Mouse (Mus musculus): ENCODE measurements around the gene Cacng7.
A peak's percentile ranks its signal among the peaks of the same experiment; 100 is the strongest.
"Not testable (repeated sequence)": the region's sequence is repeated elsewhere in the genome, so short reads cannot be mapped to it uniquely, and the experiment has no call there.

Cacng7 gene

DNA sequence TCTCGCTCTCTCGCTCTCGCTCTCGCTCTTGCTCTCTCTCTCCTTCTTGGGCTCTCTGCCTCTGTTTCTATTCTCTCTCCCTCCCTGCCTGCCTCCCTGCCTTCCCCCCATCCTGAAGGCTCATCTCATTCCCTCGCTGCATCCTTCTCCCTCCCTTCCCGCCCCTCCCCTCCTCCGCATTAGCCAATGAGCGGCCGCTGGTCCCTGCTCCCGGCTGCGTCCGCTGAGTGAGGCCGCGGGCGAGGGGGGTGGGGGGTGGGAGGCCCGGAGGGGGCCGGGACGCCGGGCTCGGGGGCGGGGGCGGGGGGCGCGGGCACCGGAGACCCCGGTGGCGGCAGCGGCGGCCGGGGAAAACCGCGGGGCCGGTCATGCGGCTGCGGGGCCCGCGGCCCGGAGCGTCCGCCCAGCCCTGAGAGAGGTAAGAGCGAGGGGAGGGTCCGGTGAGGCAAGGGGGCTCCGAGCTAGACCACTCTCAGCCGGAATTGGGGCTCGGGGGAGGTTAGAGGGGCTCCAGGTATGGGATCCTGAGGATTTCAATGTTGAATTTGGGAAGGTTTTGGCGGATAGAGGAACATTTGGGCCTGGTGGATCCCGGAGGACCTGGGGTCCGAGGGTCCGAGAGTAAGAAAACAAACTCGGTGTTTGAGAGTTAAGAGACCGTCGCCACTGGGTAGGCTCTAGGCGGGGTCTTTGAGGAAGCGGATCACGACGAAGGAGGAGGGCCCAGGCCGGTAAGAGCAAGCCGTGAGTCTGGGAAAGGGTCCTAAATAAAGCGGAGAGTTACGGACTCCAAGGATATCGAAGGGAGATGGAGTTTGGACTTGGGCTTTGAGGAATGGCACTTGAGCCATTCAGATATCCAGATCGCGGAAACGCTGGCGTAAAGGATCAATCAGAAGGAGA is at the start of gene Cacng7:
Gene Cacng7, plus strand, starts transcription at position 337 of the 903 bp plus-strand sequence.
- peak; percentile 63 for DNase-seq

DNA sequence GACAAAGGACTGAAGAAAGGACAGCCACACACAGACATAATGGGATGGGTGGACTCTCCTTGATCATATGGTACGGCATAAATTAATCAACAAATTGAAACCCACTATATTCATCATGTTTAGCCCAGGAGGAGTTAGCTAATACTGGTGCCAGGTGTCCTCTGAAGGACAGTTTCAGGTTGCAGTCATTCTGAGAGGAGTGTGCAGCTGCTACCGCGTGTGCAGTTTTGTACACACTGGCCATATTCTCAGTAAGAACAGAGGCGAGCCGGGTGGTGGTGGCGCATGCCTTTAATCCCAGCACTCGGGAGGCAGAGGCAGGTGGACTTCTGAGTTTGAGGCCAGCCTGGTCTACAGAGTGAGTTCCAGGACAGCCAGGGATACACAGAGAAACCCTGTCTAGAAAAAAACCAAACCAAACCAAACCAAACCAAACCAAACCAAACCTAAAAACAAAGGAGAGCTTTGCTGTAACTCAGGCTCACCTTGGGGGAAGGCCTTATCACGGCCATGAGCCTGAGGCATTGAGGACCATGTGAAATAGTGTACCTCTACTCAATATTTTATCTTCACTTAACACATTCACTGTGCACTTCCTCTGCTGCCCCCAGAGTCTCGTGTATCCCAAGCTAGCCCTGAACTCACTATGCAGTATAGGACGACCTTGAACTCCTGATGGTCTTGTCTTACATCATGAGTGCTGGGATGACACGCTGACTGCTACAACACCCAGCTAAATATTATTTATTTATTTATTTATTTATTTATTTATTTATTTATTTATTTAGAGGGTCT is 49.5 kb upstream of the Cacng7 start:
- DNase-seq = no peak

DNA sequence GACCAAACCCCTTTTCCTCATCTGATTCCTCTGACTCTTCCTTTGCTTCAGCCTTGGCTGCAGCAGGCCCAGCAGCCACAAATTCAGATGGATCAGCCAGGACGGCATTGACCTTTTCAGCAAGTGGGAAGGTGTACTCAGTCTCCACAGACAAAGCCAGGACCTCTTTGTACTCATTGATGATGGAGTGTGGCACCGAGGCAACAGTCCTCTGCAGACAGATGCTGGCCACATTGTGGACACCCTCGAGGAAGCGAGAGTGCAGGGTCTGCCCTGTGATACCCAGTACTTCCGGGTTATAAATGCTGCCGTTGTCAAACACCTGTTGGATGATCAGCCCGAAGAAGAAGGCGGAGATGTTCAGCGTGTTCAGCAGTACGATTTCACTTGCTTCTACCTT is 48.2 kb upstream of the Cacng7 start:
- DNase-seq = no peak

DNA sequence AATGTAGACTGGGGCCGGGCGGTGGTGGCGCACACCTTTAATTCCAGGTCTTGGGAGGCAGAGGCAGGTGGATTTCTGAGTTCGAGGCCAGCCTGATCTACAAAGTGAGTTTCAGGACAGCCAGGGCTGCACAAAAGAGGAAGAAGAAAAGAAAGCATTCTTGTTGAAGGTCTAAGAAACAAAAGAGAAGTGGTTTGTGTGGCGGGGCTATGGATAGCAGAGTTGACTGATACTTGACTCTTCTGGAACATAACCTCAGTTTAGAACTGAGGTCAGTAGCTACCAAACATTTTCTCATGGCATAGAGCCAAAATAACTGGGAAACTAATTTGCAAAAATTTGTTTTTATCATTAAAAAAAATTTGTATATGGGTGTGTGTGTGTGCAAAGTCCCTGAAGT is 46.7 kb upstream of the Cacng7 start:
- no peak for DNase-seq

DNA sequence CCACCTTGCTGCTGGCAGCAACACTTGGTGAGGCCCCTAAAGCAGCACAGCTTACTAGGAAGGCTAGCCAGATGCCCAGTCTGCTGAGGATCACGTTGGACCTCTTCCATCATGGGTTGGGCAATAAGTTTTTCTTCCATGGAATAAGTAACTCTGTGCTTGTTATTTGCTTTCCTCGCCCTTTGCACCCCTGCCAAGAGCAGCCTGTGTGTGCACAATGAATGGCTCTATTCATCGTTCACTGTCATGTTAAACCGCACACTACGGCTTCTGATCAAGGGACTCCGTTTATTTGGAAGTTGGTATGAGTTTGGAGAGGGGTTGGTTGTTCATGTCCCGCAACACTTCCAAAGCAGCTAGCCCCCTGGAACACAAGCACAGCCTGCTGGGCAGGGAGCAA is 45.6 kb upstream of the Cacng7 start:
- DNase-seq = no peak

- peak; percentile 76 for DNase-seq
Observed at GRCm38 (mm10) chr7:3288976-3289970, 43.5 kb upstream of the Cacng7 start, which contains the start of the genes Myadm and Prkcg. TSS of gene Myadm (plus strand) at chr7:3289080. TSS of gene Prkcg (plus strand) at chr7:3289179.

DNA sequence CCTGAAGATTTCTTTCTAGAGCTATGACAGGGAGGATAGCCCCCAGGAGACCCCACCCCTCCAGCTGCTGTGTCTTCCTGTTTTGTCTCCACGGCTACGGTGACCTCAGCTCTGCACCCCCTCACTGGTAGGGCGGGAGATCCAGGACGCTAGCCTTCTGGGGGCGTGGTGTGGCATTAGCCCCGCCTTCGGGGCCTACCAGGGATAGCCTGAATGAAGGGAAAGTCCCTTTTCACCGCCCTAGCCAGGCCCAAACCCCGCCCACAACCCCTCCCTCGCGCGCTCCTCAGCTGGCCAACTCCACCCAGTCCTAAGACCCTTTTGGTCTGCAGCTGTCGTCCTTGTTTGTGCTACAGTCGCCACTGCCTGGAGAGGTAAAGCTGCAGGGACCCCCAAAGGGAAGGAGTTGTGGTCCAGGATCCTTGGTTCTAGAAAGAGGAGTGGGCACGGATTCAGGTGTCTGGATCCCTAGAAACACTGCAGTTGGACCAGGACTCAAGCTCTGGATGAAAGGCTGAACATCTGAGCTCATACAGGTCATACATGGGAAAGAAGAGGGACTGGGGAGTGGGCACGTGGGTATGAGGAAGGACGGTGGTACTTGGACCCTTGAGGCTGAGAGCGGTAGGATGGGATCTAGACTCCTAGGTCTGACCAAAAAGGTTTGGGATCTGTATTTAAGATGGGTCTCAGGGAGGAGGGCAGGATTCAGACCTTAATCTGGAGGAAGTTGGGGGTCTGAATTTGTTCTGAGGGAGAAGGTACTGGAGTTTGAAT is 42.3 kb upstream of the Cacng7 start:
- DNase-seq = peak; percentile 88

DNA sequence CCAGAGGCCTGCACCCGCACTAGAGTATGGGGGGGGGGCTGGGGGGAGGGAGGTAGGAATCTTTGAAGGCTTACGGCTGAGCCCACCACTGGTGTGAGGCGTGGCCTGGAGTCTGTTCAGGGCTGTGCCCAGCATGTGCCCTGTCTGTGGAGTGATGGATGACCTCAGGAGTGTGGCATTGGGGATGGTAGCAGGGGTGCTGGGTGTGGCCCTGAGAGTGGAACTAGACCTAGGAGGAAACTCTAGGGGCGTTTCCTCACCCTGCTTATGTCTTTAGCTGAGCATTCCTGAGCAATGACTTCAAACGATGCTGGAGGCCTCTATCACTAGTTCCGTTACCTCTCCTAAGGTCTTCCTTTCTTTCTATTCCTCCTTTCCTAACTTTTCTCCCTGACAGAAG is 41.6 kb upstream of the Cacng7 start:
- no peak for DNase-seq

GRCm38 (mm10) chr7:3291764-3292163 is 41.0 kb upstream of the Cacng7 start:
- no peak for DNase-seq

DNA sequence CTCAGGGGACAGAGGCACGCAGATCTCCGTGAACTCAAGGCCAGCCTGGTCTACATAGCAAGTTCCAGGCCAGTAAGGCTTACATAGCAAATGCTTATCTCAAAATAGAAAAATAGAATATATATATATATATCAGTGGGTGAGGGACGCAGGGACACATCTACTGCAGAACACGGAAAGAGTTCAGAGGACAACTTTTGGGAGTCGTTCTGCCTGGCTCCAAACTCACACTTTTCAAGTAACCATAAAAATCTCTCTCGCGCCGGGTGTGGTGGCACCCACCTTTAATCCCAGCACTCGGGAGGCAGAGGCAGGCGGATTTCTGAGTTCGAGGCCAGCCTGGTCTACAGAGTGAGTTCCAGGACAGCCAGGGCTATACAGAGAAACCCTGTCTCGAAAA is 40.5 kb upstream of the Cacng7 start:
- DNase-seq = not testable (repeated sequence)

DNA sequence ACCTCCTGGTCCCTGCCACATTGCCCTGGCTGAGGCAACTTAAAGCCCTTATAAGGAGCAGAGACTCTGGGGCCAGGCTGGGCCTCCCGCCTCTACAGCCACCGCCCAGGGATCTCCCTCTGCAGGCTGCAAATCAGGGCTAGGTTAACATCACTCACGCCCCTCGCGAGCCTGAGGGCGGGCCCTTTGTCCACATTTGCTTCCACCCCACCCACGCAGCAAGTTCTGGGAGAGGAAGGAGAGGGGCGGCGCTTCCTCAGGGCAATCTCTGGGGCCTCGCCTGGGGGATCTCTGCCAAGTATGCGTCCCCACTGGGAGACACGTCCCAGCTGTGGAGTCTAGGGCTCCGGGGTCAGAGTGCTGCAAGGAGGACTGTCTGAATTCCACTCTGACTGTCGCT is 40.0 kb upstream of the Cacng7 start:
- DNase-seq = peak; percentile 31

DNA sequence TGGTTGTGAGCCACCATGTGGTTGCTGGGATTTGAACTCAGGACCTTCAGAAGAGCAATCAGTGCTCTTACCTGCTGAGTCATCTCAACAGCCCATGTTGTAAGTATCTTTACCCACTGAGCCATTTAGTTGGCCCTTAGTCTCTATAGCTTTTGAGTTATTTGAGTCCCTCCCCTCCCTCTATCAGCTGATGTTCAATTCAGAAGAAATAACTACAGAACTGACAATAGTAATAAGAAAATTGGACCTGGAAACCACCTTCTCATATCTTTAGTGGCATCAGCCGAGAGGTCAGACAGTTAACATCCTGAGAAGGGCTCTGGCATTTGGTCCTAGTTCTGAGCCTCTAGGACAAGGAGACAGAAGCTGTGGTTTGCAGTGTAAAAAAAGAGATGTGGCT is 38.0 kb upstream of the Cacng7 start:
- DNase-seq = no peak

- DNase-seq = no peak
Observed at GRCm38 (mm10) chr7:3295321-3296110, 37.2 kb upstream of the Cacng7 start.

- no peak for DNase-seq
Observed at GRCm38 (mm10) chr7:3296711-3297110, 36.0 kb upstream of the Cacng7 start.

- DNase-seq = no peak
Observed at GRCm38 (mm10) chr7:3299941-3300617, 32.7 kb upstream of the Cacng7 start.

GRCm38 (mm10) chr7:3300891-3301627 is 31.7 kb upstream of the Cacng7 start:
- no peak for DNase-seq

DNA sequence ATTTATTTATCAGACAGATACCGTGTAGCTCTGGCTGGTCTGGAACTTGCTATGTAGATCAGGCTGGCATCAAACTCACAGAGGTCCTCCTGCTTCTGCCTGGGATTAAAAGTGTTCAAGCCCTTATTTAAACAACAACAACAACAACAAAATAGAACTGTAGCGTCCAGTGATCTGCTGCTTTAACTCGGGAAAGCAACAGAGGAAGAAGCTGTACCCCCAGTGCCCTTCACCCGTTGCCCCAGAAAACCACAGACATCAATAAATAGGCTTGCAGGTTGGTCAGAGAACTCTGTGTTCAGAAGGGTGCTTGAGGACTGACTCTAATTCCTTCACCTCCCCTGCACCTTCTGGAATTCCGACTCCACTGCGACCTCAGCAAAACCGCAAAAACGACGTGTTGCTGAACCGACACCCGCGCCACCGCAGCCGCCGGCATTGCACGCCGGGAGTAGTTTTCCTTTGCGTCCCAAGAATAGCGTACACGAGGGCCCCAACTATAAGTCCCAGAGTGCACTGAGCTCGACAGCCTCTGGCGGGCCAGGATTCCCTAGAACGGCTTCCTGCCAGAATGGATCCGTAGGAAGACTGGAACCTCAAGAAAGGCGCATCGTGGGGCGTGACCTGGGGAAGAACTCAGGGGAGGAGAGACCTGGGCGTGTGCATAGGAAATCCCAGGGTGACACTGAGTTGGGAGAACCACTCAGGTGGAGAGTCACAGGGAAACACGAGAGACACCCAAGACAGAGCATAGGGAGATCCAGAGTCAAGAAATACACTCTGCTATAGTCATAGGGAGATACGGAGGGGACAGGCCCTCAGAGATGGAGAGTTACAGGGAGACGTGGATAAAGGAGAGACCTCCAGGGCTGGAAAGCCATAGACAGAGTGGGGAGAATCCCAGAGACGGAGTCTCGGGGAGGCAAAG is 30.9 kb upstream of the Cacng7 start:
- DNase-seq = no peak

DNA sequence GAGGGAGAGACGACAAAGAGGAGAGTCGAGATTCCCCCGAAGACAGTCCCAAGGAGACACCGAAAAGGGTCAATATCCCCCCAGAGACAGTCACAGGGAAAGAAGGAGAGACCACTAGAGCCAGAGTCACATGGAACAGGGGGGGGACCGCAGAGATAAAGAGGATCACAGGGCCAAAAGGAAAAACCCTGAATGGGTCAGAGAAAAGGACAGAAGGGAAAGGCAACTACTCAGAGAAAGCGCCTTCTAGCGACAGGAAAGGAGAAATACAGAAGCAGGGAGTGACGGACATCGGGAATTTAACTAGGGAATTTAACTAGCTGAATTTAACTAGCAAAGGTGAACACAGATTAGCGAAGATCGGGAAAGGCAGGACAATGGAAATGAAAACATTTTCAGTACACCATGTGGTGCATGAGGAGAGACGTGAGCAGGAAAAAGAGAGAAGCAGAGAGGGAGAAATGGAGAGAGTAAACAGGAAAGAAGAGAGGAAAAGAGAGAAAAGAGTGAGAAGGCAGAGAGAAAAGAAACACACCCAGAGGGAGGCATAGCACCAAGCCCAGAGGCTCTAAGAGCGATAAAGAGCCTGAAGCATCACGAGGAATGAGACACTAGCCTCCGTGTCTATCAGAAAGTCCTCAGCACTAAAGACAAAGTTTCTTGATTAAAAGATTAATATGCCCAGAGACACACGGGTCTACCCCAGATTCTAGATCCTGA is 30.0 kb upstream of the Cacng7 start:
- DNase-seq = peak; percentile 30

Data from cerebellum, adult 11 months (tissue).